Mouse (Mus musculus) retina, embryonic 14.5 days (tissue): ENCODE measurements around the gene Cyp2a4.
"Not testable (repeated sequence)": the region's sequence is repeated elsewhere in the genome, so short reads cannot be mapped to it uniquely, and the experiment has no call there.

Source experiments
- DNase-seq: peaks from one replicate; pipeline ENCODE4 v3.0.0-alpha.2; 2015; ENCODE audit warnings: low spot score

Cyp2a4 gene

DNA sequence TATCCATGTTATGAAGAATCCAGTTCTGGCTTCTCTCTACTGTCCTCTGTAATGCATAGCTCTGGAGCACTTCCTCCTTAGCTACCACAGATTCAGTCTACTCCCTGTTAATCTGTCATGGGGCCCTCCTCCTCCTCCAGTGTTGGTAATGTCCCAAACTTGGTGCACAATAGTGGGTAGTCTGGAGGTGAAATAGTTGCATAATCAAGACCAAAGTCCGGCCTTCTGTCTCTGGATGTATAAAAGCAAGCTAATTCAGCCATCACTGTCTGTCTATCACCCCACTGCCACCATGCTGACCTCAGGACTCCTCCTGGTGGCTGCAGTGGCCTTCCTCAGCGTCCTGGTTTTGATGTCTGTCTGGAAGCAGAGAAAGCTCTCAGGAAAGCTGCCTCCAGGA lies at the start of gene Cyp2a4:
TSS of gene Cyp2a4 (plus strand) at position 244 of the 400 bp plus-strand sequence.
- not testable (repeated sequence) for DNase-seq

DNA sequence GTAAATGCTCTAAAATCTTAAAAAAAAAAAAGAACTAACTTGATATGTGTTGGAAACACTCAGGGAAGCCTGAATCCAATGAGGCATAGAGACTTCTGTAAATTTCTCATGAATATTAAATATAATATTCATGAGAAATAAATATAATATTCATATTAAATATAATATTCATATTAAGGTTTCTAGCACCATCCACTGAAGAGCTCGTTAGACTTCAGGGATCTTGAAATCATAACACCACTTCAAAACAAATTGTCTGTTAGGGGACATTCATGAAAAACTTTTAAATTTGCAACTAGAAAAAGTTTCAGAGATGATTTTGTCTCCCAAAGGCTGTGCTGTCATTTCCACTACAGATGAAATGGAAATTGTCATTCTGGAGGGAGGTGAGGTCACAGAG lies 46.9 kb upstream of the Cyp2a4 start, which contains the start of gene Vmn1r184:
TSS of gene Vmn1r184 (plus strand) at position 301 of the 400 bp plus-strand sequence.
- not testable (repeated sequence) for DNase-seq

DNA sequence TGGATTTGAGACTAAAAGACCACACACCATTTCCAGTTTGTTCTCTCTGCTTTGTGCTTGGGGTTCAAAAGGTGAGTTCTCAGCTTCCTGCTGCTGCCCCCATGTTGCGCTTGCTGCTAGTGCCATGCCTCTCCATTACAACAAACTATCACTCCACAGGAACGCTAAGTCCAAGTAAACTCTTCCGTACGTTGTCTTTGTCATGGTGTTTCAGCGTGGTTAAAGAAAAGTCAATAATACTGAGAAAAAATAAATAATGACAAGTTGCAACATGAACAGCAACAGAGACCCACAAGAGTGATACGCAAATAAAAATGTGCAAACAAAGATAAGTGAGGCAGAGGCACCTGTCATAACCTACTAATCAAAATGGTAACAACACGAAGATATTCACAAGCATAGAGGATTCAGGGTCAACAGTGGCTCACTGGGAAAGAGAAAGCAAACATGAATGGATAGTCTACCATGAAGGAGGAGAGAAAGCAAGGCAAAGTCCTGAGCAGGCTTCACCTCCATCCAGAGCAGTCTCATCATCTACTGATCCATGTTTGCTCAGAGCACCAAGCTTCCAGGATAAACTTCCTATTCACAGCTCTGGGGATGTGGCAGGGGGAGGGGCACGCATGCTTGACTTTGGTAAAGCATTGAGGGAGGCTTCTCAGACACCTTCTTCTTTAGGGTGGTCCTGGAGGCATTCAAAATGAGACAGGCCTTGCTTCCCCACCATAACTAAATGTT lies 3.4 kb upstream of the Cyp2a4 start:
- not testable (repeated sequence) for DNase-seq

DNA sequence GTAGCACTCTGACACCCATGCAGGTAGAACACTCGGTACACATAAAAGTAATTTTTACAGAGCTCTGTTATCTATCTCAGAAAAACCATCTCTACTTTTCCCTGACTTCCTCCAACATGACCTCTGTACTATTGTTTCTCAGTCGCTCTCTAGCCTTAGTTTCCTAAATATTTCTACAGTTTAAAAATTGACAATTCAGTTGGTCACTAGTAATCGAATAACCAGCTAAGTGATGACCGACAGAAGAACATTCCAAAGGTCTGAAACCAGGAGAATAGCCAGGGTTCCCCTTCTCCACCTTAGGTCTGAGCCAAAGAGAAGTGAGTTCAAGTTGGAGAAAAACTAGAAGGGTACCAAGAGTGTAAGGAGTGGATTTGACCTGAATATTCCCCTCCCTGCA lies 4.8 kb downstream of the Cyp2a4 start:
- not testable (repeated sequence) for DNase-seq

DNA sequence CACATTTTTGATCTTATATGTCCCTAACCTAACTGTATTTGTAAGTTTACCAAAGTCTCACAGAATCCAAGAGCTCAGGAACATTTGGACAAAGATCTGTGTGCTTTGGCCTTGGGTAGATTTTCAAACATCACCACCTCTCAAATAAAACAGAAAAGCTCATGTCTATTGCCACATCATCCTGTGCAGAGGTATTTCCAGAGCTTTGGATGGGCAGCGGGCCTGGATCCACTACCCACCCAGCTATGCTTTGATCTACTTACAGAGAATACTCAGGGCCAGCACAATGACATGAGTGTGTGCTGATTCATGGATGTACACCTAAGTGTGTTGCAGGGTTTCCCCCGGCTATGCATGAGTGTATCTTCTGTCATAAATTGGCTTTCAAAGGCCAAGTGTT lies 8.2 kb downstream of the Cyp2a4 start:
- not testable (repeated sequence) for DNase-seq

DNA sequence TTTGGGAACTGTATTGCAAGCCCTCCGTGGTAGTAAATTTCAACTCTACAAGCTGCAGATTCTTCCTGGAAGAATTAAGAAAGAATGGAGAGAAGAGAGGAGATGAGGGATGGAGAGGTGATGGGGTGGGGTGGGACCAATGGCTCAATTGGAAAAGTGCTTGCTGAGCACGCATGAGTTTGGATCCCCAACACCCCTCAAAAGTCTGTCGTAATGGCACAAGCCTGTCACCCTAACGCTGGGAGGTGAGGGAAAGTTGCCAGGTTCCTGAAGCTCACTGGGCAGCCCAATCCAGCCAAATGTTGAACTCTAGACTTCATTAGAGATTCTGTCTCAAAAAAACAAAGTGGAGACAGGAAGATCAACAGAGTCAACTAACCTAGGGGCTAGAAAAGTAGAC lies 8.8 kb downstream of the Cyp2a4 start:
- DNase-seq: not testable (repeated sequence)

DNA sequence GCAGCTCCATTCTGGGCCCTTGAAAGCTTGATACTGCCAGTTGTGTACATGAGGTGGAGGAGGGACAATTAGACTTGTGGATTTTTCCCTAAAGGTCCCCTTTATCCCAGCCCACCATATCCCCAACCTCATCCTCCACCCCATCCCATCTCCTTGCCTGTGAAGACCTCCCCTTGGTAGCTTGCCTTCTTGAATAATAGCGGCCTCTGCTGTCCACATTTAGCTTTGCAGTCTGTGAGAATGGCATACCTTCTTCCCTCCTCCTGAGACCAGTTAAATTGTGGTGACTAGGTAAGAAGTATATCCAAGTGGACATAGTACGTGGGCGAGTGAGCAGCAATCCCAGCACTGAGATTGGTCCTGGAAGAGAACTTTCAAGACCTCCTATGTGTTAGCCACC lies 13.4 kb downstream of the Cyp2a4 start:
- not testable (repeated sequence) for DNase-seq

DNA sequence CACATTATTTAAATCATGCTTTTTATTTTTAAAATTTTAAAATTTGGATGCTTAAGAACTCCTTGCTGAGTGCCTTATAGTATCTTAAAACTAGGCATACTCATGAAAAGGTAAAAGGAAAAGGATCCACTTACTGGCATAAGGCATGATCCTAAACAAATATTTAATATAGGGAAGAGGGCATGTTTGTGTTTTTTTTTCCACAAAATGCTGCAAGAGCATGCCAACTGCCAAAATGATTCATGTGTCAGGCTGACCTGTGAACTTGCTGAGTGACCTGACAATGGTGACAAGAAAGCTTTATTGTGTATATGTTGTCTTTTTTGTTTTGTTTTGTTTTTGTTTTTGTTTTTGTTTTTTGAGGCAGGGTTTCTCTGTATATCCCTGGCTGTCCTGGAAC lies 43.2 kb downstream of the Cyp2a4 start:
- DNase-seq: not testable (repeated sequence)

DNA sequence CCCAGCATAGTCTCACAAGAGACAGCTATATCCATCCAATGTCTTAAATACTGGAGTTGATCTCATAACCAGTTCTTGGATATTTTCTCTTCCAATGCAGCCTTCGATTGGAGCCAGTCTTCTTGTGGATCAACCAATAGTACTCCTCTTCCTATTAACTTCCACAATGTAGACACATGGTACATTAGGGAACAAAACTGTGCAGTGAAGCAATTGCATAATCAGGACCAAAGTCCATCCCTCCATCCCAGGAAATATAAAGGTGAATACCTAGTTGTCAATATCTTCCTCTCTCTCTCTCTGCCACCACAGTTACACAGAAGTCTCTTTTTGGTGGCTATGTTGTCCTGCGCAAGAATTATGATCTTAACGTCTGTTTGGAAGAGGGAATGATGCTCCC lies 45.3 kb downstream of the Cyp2a4 start:
- DNase-seq: not testable (repeated sequence)

DNA sequence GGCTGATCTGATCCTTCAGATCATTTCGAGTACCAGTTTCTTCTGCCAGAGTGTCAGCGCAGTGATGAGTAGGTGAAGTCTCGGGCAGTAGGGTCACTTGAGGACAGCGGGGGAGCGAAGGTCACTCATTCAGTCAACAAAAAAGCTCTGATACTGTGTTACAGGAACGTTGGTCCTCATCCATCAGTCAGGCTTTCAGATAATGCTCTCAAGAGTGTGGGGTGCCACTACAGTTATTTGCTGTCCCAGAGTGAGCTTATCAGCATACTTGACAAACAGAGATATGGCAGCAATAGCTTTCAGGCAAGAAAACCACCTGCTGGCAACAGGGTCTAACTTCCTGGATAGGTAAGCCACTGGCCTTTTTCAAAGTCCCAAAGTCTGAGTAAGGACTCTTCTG lies 49.8 kb downstream of the Cyp2a4 start:
- DNase-seq: not testable (repeated sequence)
